Mouse (Mus musculus) neural tube, embryonic 15.5 days (tissue): ENCODE measurements around the gene Nbl1. TPM values are rescaled to one million over a fixed set of nuclear protein-coding genes. Genes with fewer than 3 reads are reported as not detected.

ENCODE experiments used
- ATAC-seq: fragments of 200-750 bp; cut with Nextera tagmentation; 2 replicates; pipeline ENCODE4 v1.8.0; 2017; ENCODE audit warnings: mild to moderate bottlenecking, moderate TSS enrichment, moderate library complexity; ENCODE audit not compliant: low FRiP score
- H3K27ac ChIP-seq: fragments of 300-500 bp; sonication (generic); replicated peaks from 2 replicates; pipeline ENCODE4 v1.5.1; 2015; ENCODE audit warnings: mild to moderate bottlenecking, inconsistent platforms
- H3K27me3 ChIP-seq: fragments of 300-500 bp; sonication (generic); replicated peaks from 2 replicates; pipeline ENCODE4 v1.6.1; 2015; ENCODE audit warnings: inconsistent platforms
- H3K36me3 ChIP-seq: fragments of 300-500 bp; sonication (generic); 2 replicates; pipeline ENCODE4 v1.6.1; 2015; ENCODE audit warnings: inconsistent platforms
- H3K4me1 ChIP-seq: fragments of 300-500 bp; sonication (generic); 2 replicates; pipeline ENCODE4 v1.6.1; 2015; ENCODE audit warnings: inconsistent platforms
- H3K4me2 ChIP-seq: fragments of 300-500 bp; sonication (generic); 2 replicates; pipeline ENCODE4 v1.6.1; 2015; ENCODE audit warnings: inconsistent platforms, mild to moderate bottlenecking, moderate library complexity
- H3K4me3 ChIP-seq: fragments of 300-500 bp; sonication (generic); replicated peaks from 2 replicates; pipeline ENCODE4 v1.5.1; 2015; ENCODE audit warnings: mild to moderate bottlenecking, inconsistent platforms
- H3K9ac ChIP-seq: fragments of 300-500 bp; sonication (generic); replicated peaks from 2 replicates; pipeline ENCODE4 v1.6.1; 2015; ENCODE audit warnings: mild to moderate bottlenecking, inconsistent platforms
- H3K9me3 ChIP-seq: fragments of 300-500 bp; sonication (generic); replicated peaks from 2 replicates; pipeline ENCODE4 v1.6.1; 2016; ENCODE audit warnings: inconsistent platforms
- WGBS: fragments of 180-500 bp; shearing (Covaris S2); methylation state at CpG from one replicate; pipeline ENCODE4 v1.1.7; 2015; ENCODE audit warnings: mixed read lengths; 5-methylcytosine and 5-hydroxymethylcytosine counted together
- polyA plus RNA-seq: library from polyadenylated mRNA; unstranded; fragments of >200 nt; fragmentation: Nextera tagmentation; extraction: Ambion mirVana; gene quantifications from 2 replicates; pipeline ENCODE4 v1.2.1, GENCODE M21; 2015

Nbl1 gene
- polyA plus RNA-seq, 1 experiment from 2014 or later: 47.9 TPM

DNA sequence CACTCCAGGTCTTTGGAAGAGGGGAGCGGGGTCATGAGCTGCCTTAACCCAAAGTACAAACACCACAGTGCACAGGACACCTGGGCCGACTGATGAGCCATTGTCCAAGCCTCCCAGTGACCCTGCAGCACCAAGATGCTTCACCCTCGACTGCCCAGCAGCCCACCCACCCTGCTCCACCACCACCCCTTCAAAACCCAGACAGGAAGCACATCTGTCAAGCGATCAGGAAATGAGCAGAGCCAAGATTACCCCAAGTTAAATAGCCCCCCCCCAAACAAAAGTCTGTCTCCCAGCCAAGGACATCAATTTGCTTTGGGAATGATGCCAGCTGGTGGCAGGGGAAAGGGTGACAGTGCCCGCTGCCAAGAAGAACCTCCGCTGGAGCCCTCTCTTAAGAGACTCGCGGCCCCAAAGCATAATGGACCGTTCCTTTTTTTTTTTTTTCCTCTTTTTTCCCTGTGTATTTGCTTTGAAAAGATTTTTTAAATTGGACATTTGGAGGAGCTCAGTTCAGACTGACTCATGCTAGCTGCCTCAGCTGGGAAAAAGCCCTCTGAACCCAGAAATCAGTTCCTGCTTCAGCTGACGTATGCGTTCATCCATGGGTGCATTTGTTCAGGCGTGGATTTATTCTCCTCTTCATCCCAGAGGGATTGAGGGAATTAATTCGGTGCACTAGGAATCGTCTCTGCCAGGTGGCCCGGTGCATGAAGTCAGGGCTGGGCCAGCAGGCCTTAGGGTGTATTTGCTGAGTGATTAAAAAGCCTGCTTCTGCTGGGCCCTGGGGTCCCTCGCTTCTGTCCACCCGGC is 54.8 kb downstream of the Nbl1 start:
- H3K4me1 ChIP-seq: peaks cover 51% of the 10 kb centered on the region
- H3K4me3 ChIP-seq: no peak overlapping the region
- H3K36me3 ChIP-seq: no peaks in the 10 kb centered on the region
- 0 out of 2 replicates have a peak, but pooled peaks have one; percentile 15 for ATAC-seq
- H3K27me3 ChIP-seq: no peaks in the 10 kb centered on the region
- H3K27ac ChIP-seq: peak overlapping the region; percentile 79
- 0 out of 2 replicates have a peak overlapping the region, but pooled peaks have one; percentile 23 for H3K4me2 ChIP-seq
- 0 out of 2 replicates have a peak overlapping the region, but pooled peaks have one; percentile 14 for H3K9ac ChIP-seq
- H3K9me3 ChIP-seq: no peaks in the 10 kb centered on the region
- WGBS: 26% methylated on average over 17 of the region's 17 CpGs

DNA sequence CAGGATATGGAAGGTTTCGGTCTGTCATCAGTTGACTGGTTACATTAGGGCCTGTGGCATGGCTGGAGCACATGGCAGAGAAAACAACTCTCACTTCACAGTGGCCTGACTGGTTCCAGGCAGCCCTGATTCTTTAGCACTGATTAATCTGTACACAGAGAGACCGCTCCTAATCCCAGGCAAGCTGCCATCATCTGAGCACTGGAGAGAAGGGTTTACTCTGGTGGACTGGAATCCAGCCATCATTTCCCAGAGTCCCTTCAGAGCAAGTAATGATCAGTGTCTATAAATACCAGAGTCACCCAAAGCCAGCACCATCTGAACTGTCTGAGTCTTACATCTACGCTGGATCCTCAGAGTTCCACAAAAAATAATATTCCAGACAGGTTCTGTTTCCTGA is 57.0 kb downstream of the Nbl1 start:
- 89% methylated on average over 3 of the region's 3 CpGs for WGBS
- Histone ChIP-seq H3K9me3 (no peaks in the 10 kb centered on the region), H3K27me3 (no peaks in the 10 kb centered on the region), H3K4me3 (no peak overlapping the region), H3K9ac (no peak overlapping the region), H3K36me3 (no peaks in the 10 kb centered on the region), H3K4me2 (no peak overlapping the region), H3K4me1 (peaks cover 47% of the 10 kb centered on the region), H3K27ac (no peak overlapping the region)
- ATAC-seq: no peak

DNA sequence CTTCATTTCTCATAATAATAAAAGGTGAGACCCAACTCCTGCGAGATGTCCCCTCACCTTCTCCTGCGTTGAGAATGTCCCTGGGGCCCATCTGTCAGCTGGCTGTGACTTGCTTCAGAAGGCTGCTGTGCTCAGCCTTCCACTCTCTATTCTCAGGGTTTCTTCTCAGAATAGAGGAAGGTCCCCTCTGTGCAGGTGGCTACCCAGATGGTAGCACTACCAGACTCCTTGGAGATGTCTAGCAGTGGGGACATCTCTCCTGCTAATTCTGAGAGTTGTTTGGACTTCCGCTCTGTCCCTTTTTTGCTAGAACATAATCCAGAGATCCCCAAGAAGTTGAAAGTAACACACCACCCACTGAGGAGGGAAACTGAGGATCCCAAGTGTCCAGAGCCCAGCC is 57.9 kb downstream of the Nbl1 start:
- no peak overlapping the region for H3K4me2 ChIP-seq
- H3K36me3 ChIP-seq: no peaks in the 10 kb centered on the region
- H3K27me3 ChIP-seq: no peaks in the 10 kb centered on the region
- ATAC-seq: no peak
- H3K27ac ChIP-seq: no peak overlapping the region
- 91% methylated on average over 3 of the region's 3 CpGs for WGBS
- no peaks in the 10 kb centered on the region for H3K9me3 ChIP-seq
- no peak overlapping the region for H3K9ac ChIP-seq
- H3K4me3 ChIP-seq: no peak overlapping the region
- H3K4me1 ChIP-seq: peaks cover 39% of the 10 kb centered on the region

DNA sequence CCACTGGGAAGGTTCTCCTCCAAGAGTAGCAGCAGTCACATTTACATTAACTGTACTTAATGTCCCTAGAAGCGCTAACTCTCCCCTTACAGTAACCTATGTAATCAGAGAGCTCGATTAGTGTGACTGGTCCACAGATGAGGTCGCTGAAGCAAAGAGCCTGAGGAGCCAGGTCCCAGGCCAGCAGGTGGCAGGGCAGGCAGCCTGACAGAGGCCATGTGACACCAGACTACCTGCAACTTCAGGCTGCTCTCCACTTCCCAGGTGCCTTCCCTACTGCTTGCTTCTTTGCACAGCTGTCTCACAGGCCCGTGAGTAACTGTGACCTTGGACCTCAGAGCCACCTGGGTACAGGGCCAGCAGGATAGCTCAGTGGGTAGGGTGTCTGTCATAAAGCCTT is 58.3 kb downstream of the Nbl1 start:
- WGBS: 63% methylated on average over 4 of the region's 4 CpGs
- Histone ChIP-seq H3K36me3 (no peaks in the 10 kb centered on the region), H3K27me3 (no peaks in the 10 kb centered on the region), H3K27ac (no peak overlapping the region), H3K4me3 (no peak overlapping the region), H3K9ac (no peak overlapping the region), H3K4me2 (no peak overlapping the region), H3K4me1 (peaks cover 35% of the 10 kb centered on the region), H3K9me3 (no peaks in the 10 kb centered on the region)
- ATAC-seq: no peak

DNA sequence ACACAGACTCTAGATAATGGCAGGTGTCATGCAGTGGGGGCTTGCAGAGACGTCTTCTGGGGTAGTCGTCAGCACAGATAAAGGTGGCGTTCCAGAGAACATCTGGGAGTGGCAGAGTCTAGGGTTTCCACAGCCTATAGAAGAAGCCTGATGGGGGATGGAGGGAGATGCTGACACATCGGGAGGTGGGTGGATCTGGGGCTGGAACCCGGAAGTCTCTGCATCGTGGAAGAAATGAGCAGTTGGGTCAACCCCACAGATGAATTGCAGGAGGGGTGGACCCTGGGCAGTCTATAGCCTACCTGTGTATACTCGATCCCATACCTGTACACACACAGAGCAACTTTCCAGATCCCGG is 58.8 kb downstream of the Nbl1 start:
- no peak for ATAC-seq
- H3K4me1 ChIP-seq: peaks cover 30% of the 10 kb centered on the region
- 90% methylated on average over 8 of the region's 8 CpGs for WGBS
- no peak overlapping the region for H3K9ac ChIP-seq
- H3K9me3 ChIP-seq: no peaks in the 10 kb centered on the region
- no peaks in the 10 kb centered on the region for H3K36me3 ChIP-seq
- H3K4me2 ChIP-seq: no peak overlapping the region
- H3K27me3 ChIP-seq: no peaks in the 10 kb centered on the region
- no peak overlapping the region for H3K4me3 ChIP-seq
- H3K27ac ChIP-seq: no peak overlapping the region

DNA sequence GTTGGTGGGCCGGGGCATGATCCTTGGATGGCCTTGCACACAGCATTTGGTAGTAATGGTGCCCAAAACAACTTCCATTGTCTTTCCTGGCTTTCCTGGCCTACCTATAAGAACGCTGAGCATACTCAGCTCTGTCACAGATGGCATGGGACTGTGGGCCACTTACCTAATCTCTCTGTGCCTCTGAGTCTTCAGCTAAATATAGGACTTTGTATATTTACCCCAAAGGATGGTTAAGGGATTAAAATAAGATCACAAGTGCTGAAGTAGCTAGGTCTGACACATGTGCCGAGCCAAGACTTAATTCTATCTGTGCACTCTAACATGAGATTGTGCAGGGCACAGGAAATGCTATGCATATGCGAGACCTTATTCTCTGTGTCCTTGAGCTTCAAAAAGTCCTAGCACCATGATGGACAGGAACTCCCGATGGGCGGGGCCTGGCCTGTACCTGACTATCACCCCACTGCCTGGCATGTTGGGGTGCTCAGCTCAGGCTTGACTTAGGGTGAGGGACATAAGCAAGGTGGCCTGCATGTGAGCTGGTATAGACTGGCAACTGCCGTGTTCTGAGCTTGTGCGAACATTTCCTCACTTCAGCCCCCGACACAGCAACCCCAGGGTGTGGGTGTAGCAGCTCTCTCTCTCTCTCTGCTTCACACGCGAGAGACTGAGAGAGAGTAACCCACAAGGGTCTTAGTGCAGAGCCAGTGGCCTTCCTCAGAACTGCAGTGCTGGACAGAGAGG is 59.4 kb downstream of the Nbl1 start:
- Histone ChIP-seq H3K27me3 (no peaks in the 10 kb centered on the region), H3K9me3 (no peaks in the 10 kb centered on the region), H3K36me3 (no peaks in the 10 kb centered on the region), H3K4me1 (peaks cover 24% of the 10 kb centered on the region), H3K4me3 (no peak overlapping the region), H3K9ac (no peak overlapping the region), H3K4me2 (no peak overlapping the region), H3K27ac (no peak overlapping the region)
- 84% methylated on average over 11 of the region's 11 CpGs for WGBS
- no peak for ATAC-seq

DNA sequence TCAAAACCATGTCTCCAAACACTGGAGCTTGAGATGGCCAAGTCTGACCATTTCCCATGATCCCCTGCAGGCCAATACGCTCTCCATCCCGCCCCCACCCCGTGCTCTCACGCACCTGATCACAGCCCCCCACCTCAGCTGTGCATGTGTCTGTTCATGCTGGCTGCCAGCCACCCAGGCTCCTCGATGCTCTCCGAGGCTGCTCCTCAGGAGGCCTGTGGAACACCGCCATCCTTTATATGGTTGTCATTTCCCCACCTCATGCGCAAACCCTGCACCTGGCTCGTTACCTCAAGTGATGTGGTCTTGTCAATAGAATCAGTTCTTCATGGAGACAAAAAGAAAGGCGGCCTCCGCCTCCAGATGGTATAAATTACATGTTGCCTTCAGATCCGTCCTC is 60.3 kb downstream of the Nbl1 start:
- Histone ChIP-seq H3K36me3 (no peaks in the 10 kb centered on the region), H3K4me3 (no peak overlapping the region), H3K4me1 (peaks cover 15% of the 10 kb centered on the region), H3K9ac (no peak overlapping the region), H3K9me3 (no peaks in the 10 kb centered on the region), H3K27me3 (no peaks in the 10 kb centered on the region), H3K4me2 (no peak overlapping the region), H3K27ac (no peak overlapping the region)
- ATAC-seq: no peak
- 64% methylated on average over 12 of the region's 12 CpGs for WGBS

Other genes starting within 250 kb of the Nbl1 start
- gene Pla2g5, start 229.5 kb downstream of the Nbl1 start, polyA plus RNA-seq: 0.24 and 0.79 TPM in 2 replicates
- not detected in 2 replicates for gene Gm13030, start 219.0 kb downstream of the Nbl1 start, polyA plus RNA-seq
- gene Pla2g2e, start 215.1 kb downstream of the Nbl1 start, polyA plus RNA-seq: not detected in 2 replicates
- 2.2 and 3.7 TPM in 2 replicates for gene Otud3, start 179.0 kb downstream of the Nbl1 start, polyA plus RNA-seq
- gene Rnf186, start 125.9 kb downstream of the Nbl1 start, polyA plus RNA-seq: 3.5 TPM in 1 of 2 replicates, not detected in the other
- gene Tmco4, start 120.1 kb downstream of the Nbl1 start, polyA plus RNA-seq: 1.2 and 3.7 TPM in 2 replicates
- 0.80 and 1.0 TPM in 2 replicates for gene Htr6, start 17.4 kb downstream of the Nbl1 start, polyA plus RNA-seq
- 440 and 466 TPM in 2 replicates for gene Minos1, start 38.1 kb upstream of the Nbl1 start, polyA plus RNA-seq
- gene Capzb, start 99.9 kb upstream of the Nbl1 start, polyA plus RNA-seq: 323 and 359 TPM in 2 replicates
- gene Pqlc2, start 217.7 kb upstream of the Nbl1 start, polyA plus RNA-seq: 14.0 and 14.1 TPM in 2 replicates
- 64.4 and 78.1 TPM in 2 replicates for gene Akr7a5, start 217.8 kb upstream of the Nbl1 start, polyA plus RNA-seq